Mouse (Mus musculus): ENCODE measurements at regions not wholly inside any gene's neighbourhood (a gene's known extent, or its start where the extent isn't known, plus 50 kb on each side); places are given as distances from the start of the nearest gene placed in this dataset.

DNA sequence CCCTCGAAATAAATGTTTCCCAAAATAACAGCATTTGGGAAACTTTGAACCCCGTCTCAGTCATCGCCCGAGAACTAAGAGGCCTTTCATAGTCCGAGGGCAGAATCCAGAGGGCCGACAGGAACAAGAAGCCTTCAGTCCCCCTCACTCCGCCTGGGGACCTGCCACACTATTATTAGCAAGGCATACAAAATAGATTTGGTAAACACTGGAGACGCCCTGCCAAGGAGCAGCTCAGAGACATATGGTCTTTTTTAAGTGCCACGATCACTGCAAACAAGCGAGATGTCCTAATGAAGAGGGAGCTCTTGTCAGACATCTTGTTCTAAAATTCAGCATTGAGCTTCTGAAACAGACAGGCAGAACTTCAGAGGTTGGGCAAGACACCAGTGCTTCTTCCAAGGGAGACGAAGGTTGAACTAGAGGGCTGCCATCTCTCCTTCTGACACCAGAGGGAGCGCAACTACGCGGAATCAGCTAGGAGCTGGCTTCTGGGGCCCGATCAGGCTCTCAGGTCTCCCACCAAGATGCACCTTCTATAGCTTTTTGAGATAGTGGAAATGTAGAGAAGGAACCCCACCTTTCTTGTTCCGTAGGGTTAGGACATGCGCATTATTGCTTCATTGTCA, 226.2 kb downstream of the Rnf144b start:
- intact Hi-C loops (cut with DNase I), result loop anchor here (2.0 to 10.0 kb wide), 2 partner anchors 316 to 1116 kb away; no protein-coding TSS in a partner anchor
- TF ChIP-seq CTCF (IDR thresholded peaks at IDR 0.05), result peak; percentile 90
- Histone ChIP-seq H3K27ac (no peak overlapping the region), H3K4me3 (no peak overlapping the region)
- DNase-seq, result peak; percentile 77

DNA sequence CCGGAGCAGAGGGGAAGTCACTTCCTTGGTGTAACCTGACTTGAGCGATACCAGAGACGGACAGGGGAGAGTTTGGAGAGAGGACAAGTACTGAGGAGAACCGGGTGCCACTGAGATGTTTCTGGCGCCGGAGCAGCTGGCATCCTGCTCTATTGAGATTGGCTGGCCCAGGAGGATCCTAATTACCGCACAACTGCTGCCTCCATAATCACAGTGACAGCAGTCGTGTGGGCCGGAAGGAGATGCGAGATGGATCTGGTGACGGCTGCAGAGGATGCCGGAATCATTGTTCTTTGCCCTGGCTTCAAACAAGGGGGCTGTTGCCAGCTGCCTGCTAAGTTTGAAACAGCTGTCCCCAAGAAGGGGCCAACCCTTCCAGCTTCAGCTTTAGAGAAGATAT, 232.0 kb downstream of the Rnf144b start:
- Histone ChIP-seq H3K27ac (no peak overlapping the region), H3K4me3 (no peak overlapping the region)
- intact Hi-C loops (cut with DNase I), result no loop called here
- DNase-seq, result peak; percentile 60
- no peak for TF ChIP-seq CTCF (IDR thresholded peaks at IDR 0.05)

DNA sequence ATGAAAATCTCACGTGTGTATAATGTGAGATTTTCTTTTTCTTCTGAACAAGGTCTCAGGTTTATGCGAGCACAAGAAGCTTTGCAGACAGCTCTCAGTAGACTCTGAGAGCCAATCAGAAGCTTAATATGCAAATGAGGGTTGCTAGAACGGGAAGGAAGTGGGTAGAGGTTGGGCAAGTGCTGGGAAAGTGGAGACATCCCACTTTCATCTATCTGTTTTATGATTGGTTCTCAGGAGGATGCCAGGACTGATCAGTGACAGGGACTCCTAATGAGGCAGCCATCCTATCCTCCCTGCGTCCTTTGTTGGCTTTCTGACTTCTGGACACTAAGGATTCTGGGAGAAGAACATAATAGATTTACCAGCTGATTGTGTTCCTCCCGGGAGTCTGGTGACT, 232.7 kb downstream of the Rnf144b start:
- intact Hi-C loops (cut with DNase I), result no loop called here
- DNase-seq, result no peak

DNA sequence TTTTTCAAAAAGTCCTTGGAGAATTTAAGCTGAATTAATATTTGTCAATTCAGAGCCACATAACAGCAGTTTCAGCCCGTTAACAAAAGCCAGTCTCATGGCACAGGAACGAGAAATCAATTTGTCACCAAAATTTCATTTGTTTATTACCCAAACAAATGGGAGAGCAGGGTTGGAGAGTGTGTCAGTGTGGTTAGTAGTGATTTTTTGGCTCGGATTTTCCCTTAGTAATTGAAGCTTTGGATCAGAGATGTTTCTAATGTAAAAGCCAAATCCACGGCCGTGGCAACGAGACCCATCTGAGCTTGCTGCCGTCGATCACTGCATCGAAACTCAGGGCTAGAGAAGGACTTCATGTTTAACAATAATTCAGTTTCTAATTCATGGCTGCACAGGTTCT, 236.5 kb downstream of the Rnf144b start:
- intact Hi-C loops (cut with DNase I), result no loop called here
- no peak for DNase-seq
- H3K4me3 ChIP-seq, result no peak overlapping the region
- TF ChIP-seq CTCF (IDR thresholded peaks at IDR 0.05), result no peak
- H3K27ac ChIP-seq, result no peak overlapping the region

More for the DNA sequence above, 232.7 kb downstream of the Rnf144b start:
- no peak overlapping the region for H3K4me3 ChIP-seq
- H3K27ac ChIP-seq, result no peak overlapping the region
- no peak for TF ChIP-seq CTCF (IDR thresholded peaks at IDR 0.05)

DNA sequence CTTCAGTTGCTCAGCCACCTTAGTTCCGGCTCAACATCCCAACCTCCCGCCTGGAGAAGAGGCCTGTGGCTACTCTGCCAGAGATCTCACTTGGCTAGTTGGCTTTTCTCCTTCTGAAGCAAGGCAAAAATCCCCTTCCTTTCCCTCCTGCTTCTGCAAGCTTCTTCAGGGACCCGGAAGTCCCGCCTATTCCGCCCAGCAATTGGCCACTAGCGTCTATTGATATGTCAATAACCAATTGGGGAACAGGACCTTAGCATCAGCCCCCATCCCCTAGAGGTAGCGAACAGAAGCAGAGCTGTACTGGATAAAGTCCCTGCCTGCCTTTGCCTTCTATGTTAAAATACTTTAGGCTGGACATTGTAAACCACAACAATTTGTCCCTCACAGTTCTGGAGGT, 243.3 kb downstream of the Rnf144b start:
- Histone ChIP-seq H3K4me3 (no peak overlapping the region), H3K27ac (no peak overlapping the region)
- DNase-seq, result no peak
- no peak for TF ChIP-seq CTCF (IDR thresholded peaks at IDR 0.05)
- intact Hi-C loops (cut with DNase I), result no loop called here

DNA sequence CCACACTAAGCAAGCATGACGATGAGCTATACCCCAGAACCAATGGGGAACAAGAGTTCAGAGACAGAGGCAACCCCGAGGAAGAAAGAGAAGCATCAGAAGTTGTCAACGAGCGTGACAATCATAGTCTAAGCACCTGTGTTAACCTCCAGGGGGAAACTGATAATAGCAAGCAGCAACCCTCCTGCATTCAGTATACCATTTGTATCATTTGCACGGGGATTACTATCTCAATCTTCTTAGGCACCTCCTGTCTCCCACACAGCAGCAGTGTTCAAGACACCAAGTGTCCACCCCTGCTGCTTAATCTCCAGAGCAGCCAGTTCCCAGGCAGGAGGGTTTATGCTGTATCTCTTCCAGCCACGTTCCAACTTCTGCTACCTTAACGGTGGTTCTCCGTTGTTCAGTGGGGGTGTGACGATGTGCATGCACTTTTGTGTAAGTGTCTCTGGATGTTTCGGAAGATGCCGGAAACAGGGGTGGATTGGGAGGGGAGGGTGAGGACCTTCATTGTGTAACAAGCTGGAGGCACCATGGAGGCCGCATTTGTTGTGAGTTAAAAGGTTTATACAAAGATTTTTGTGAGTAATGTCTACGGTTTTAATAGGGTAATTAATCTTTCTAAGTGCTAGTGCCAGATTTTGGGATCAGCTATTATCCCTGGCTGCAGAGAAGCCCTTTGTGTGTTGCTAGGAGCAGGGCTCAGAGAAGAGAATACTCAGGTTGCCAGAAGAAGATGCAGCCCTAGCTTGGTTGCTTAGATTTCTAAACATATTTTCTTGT, 245.8 kb downstream of the Rnf144b start:
- Histone ChIP-seq H3K4me3 (no peak overlapping the region), H3K27ac (no peak overlapping the region)
- intact Hi-C loops (cut with DNase I), result no loop called here
- no peak for TF ChIP-seq CTCF (IDR thresholded peaks at IDR 0.05)
- no peak for DNase-seq

DNA sequence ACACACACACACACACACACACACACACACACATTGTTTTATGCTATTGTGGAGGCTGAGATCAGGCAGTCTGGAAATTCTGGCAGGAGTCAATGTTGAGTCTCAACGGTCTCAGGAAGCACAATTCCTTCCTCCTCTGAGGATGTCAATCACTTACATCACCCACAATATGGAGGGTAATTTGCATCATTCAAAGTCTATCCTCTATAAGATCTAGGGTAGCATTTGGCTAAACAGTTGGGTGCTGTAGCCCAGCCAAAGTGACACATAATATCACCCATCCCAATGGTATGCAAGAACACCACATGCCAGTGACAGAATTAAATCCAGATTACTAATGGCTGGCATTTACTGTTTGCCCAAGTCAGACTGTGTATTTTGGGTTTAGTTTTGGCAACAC, 252.1 kb downstream of the Rnf144b start:
- no peak for TF ChIP-seq CTCF (IDR thresholded peaks at IDR 0.05)
- no peak for DNase-seq
- H3K4me3 ChIP-seq, result no peak overlapping the region
- no peak overlapping the region for H3K27ac ChIP-seq
- intact Hi-C loops (cut with DNase I), result no loop called here

DNA sequence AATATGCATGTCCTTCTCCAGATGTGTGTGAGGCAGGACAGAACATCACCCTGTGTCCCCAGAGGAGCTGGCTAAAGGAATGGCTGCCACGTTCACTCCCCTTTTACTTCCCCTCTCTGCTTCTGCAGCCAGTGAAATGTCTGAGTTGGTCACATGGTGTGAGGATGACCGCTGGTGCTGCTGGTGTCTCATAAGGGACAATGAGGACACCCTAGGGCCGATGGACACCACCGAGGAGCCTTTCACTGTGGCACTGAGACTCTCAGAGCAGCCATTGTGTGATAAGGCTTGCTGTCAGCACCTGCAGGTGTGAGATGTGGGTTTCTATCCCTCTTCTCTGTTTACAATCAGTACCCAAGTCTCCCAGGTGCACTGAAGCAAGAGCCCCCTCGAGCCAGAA, 268.6 kb downstream of the Rnf144b start:
- TF ChIP-seq CTCF (IDR thresholded peaks at IDR 0.05), result no peak
- intact Hi-C loops (cut with DNase I), result no loop called here
- Histone ChIP-seq H3K4me3 (no peak overlapping the region), H3K27ac (no peak overlapping the region)
- DNase-seq, result no peak

DNA sequence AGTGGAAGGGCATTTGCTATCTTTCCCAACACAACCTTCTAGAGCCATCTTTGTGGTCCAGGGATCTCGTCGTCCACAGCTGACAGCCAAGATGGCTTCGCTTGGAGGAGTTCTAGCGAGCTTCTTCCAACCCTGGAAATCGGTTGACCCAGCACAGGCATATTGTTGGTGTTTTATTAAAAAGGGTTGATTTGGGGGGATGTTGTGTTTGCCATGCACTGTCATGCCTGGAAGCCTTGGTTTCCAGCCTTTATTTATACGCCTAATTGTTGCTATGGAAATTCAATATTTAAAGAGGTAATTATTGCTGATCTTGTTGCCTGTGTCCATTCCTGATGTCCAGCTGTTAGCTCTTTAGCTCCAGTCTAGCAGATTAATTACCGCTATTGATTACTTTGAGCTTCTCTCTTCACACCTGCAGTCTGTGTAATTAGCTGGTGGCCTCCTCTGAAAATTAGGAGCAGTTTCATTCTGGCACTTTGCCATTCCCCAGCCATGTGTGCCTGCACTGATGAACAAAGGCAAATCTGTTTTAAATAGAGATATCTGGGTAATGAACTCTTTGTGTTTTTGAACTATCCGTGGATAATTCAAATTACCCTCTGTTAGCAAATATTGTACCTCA, 275.4 kb downstream of the Rnf144b start:
- H3K27ac ChIP-seq, result no peak overlapping the region
- no peak for TF ChIP-seq CTCF (IDR thresholded peaks at IDR 0.05)
- H3K4me3 ChIP-seq, result no peak overlapping the region
- intact Hi-C loops (cut with DNase I), result no loop called here
- DNase-seq, result no peak

DNA sequence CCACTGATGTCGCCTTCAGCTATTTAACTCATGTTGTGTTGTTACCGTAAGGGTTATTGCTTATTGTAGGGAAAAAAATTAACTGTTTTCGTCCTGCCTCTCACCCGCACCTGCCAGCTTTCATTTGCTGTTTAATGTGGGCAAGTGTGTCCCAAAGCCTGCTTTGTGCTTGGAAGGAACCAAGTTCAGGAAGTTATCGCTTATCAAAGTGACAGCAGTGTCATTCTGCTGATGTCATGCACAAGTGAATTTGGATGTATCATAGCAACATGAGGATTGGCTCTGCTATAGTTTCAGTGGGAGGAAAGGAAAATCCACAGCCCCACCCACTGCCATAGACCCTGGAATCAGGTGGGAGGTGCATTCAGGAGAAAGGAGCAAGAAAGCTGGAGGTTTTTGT, 276.5 kb downstream of the Rnf144b start:
- Histone ChIP-seq H3K27ac (no peak overlapping the region), H3K4me3 (no peak overlapping the region)
- DNase-seq, result no peak
- intact Hi-C loops (cut with DNase I), result no loop called here
- TF ChIP-seq CTCF (IDR thresholded peaks at IDR 0.05), result no peak

DNA sequence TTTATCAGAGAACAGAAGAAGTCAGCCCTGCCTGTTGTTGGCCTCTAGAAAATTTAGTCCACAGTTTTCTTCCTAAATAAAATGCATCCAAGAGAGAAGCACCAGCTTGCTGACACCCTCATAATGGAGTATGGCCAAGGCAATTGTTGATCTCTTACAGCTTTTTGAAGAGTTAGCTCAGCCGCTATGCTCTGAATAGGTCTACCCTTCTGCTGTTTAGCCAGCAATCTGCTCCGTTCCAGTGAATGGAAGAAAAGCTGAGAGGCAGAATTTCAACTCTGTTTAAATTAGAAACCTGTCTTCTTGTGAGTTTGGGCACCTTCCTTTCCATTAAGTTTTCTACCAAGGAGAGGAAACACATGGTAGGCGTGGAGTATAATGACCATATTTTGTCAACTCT, 290.8 kb downstream of the Rnf144b start:
- H3K4me3 ChIP-seq, result no peak overlapping the region
- intact Hi-C loops (cut with DNase I), result no loop called here
- H3K27ac ChIP-seq, result no peak overlapping the region
- TF ChIP-seq CTCF (IDR thresholded peaks at IDR 0.05), result no peak
- DNase-seq, result no peak

DNA sequence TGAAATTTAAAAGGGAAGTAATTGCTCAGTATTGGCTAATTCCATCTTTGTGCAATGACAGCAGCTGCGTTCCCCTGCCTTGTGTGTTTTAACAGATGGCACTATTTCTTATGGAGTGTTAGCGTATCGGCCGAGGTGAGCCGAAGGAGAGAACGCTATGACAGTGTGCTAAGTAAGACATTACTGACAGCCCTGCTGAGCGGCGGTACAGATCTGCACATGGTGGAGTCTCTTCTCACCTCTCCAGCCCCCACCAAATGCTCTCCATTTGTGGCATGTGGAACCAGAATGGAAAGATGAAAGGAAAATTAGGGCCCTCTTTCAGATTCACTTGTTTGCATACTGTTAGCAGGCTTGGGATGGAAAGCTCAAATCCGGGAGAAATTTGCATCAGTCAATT, 291.5 kb downstream of the Rnf144b start:
- Histone ChIP-seq H3K27ac (no peak overlapping the region), H3K4me3 (no peak overlapping the region)
- no peak for DNase-seq
- no peak for TF ChIP-seq CTCF (IDR thresholded peaks at IDR 0.05)
- intact Hi-C loops (cut with DNase I), result no loop called here

DNA sequence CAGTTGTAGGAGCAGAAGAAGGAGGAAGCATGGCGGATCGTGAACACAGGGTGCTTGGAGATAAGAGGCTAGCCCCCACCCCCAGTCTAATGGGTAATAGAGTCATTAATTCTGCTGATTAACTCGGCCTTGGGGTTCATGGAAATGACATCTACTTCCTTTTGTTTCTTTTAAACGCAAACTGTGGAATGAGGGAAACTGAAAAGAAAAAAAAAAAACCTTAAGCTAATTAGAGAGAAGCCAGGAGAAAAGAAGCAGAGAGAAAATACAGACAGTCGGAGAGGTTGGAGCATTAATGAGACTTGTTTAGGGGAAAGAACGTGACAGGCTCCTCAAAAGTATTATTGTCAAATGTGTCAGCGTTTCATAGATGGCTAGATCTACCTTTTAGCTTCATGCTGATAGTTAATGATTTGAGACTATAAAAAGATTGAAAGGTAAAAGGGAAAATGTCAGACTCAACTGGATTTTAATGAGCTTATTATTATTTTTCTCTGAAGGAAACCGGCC, 307.5 kb downstream of the Rnf144b start:
- Histone ChIP-seq H3K27ac (no peak overlapping the region), H3K4me3 (no peak overlapping the region)
- no peak for DNase-seq
- TF ChIP-seq CTCF (IDR thresholded peaks at IDR 0.05), result no peak
- intact Hi-C loops (cut with DNase I), result no loop called here
